Mouse (Mus musculus): ENCODE measurements around the gene Trap1. TPM values are rescaled to one million over a fixed set of nuclear protein-coding genes. Genes with fewer than 3 reads are reported as not detected.

Gene Trap1
- polyA plus RNA-seq, 1 experiment: 53.8 TPM

DNA sequence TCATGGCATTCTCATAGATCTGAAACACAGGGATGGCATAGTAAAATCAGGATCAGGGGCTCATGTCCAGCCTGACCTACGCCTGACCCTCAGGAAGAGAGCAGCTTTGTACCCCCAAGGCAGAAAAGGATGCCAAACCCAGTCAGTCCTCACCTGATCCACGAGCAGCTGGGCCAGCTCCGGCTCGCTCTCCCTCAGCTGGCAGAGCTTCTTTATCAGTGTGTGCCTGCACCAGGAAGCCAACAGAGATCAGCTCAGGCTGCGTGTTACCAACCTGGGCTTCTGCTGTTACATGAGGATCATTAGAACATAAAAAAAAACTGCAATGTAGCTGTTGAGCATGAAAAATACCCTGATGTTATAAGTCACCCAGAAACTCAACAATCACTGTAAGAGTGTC is 37.4 kb downstream of the Trap1 start:
- 96% methylated on average over 5 of the region's 5 CpGs for WGBS
- H3K27me3 ChIP-seq (ENCODE audit: control insufficient read depth, insufficient read depth, low read length): no peaks in the 10 kb centered on the region
- no peak overlapping the region for H3K27ac ChIP-seq (ENCODE audit: insufficient read depth, low read length)
- H3K36me3 ChIP-seq (ENCODE audit: control insufficient read depth, insufficient read depth, low read length): peaks cover 34% of the 10 kb centered on the region
- peaks cover 5% of the 10 kb centered on the region; the same call in 1 of the 2 replicates for H3K4me1 ChIP-seq (ENCODE audit: control insufficient read depth, insufficient read depth, insufficient read length)
- no peak overlapping the region for H3K4me3 ChIP-seq (ENCODE audit: extremely low read depth, insufficient read depth, insufficient read length)
- DNase-seq (ENCODE audit: low read depth in 1 of 2, low spot score in 2 of 2): no peak
- TF ChIP-seq POLR2A (IDR thresholded peaks at IDR 0.05; ENCODE audit: low read depth, low read length): no peak

DNA sequence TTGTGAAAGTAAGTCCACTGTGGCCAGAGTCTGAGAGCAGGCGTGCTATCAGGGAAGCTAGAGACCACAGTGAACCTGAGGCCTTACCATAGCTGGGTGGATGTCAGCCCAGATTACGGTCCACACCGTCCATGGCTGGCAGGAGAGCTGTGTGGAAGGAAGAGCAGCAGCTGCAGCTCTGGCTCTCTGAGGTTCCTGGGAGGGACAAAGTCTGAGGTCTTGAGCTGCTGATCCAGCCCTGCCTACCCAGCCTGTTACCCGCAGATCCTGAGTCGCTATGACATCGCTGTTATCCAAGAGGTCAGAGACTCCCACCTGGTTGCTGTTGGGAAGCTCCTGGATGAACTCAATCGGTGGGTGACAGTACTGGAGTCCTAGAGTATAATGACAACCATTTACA is 39.9 kb downstream of the Trap1 start:
- Histone ChIP-seq H3K4me3 (ENCODE audit: extremely low read depth, insufficient read depth, insufficient read length) (no peak overlapping the region), H3K27me3 (ENCODE audit: control insufficient read depth, insufficient read depth, low read length) (no peaks in the 10 kb centered on the region), H3K36me3 (ENCODE audit: control insufficient read depth, insufficient read depth, low read length) (peaks cover 21% of the 10 kb centered on the region), H3K4me1 (ENCODE audit: control insufficient read depth, insufficient read depth, insufficient read length) (peaks cover 5% of the 10 kb centered on the region; the same call in 1 of the 2 replicates), H3K27ac (ENCODE audit: insufficient read depth, low read length) (no peak overlapping the region)
- no peak for DNase-seq (ENCODE audit: low read depth in 1 of 2, low spot score in 2 of 2)
- TF ChIP-seq CTCF (IDR thresholded peaks at IDR 0.05; ENCODE audit: extremely low read depth, insufficient read depth, insufficient read length, insufficient replicate concordance) (no peak), POLR2A (IDR thresholded peaks at IDR 0.05; ENCODE audit: low read depth, low read length) (no peak)
- WGBS: 97% methylated on average over 7 of the region's 7 CpGs

- Histone ChIP-seq H3K27ac (ENCODE audit: insufficient read depth, low read length) (no peak within 1 kb of the TSS), H3K4me3 (ENCODE audit: extremely low read depth, insufficient read depth, insufficient read length) (no peak within 1 kb of the TSS), H3K36me3 (ENCODE audit: control insufficient read depth, insufficient read depth, low read length) (peaks cover 19% of the 10 kb centered on the region), H3K27me3 (ENCODE audit: control insufficient read depth, insufficient read depth, low read length) (no peaks in the 10 kb centered on the region), H3K4me1 (ENCODE audit: control insufficient read depth, insufficient read depth, insufficient read length) (peaks cover 5% of the 10 kb centered on the region; the same call in 1 of the 2 replicates)
- WGBS: 87% methylated on average over 5 of the region's 5 CpGs
- no peak for TF ChIP-seq CTCF (IDR thresholded peaks at IDR 0.05; ENCODE audit: extremely low read depth, insufficient read depth, insufficient read length, insufficient replicate concordance)
- no peak for TF ChIP-seq POLR2A (IDR thresholded peaks at IDR 0.05; ENCODE audit: low read depth, low read length)
- no peak for DNase-seq (ENCODE audit: low read depth in 1 of 2, low spot score in 2 of 2)
Measured at GRCm38 (mm10) chr16:4036807-4037206, 40.8 kb downstream of the Trap1 start, which contains the start of gene Dnase1. Gene Dnase1 (plus strand): TSS chr16:4036942.

- WGBS: 41% methylated on average over 2 of the region's 2 CpGs
- no peak for TF ChIP-seq POLR2A (IDR thresholded peaks at IDR 0.05; ENCODE audit: low read depth, low read length)
- no peak for TF ChIP-seq CTCF (IDR thresholded peaks at IDR 0.05; ENCODE audit: extremely low read depth, insufficient read depth, insufficient read length, insufficient replicate concordance)
- no peak for DNase-seq (ENCODE audit: low read depth in 1 of 2, low spot score in 2 of 2)
- Histone ChIP-seq H3K27me3 (ENCODE audit: control insufficient read depth, insufficient read depth, low read length) (no peaks in the 10 kb centered on the region), H3K4me1 (ENCODE audit: control insufficient read depth, insufficient read depth, insufficient read length) (peaks cover 5% of the 10 kb centered on the region; the same call in 1 of the 2 replicates), H3K27ac (ENCODE audit: insufficient read depth, low read length) (no peak overlapping the region), H3K36me3 (ENCODE audit: control insufficient read depth, insufficient read depth, low read length) (peaks cover 19% of the 10 kb centered on the region), H3K4me3 (ENCODE audit: extremely low read depth, insufficient read depth, insufficient read length) (no peak overlapping the region)
Measured at GRCm38 (mm10) chr16:4035575-4035974, 42.1 kb downstream of the Trap1 start.

DNA sequence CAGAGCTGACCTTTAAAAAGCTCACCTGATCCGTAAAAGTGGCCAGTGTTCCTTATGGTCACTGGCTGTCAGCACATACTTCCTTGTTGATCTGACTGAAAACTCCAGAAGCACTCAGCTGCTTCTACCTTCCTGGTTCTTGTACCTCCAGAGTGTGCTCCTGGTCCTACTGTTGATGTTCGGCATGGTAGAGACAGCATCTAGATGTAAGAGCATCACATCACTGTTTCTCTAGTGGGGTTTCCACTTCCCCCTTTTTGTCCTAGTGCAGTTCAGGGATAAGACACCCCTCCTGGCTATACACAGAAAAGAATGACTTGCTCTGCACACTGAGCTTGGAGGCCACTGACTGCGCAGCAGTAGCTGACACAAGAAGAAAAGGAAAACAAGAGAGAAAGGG is 43.2 kb downstream of the Trap1 start:
- Histone ChIP-seq H3K27ac (ENCODE audit: insufficient read depth, low read length) (no peak overlapping the region), H3K36me3 (ENCODE audit: control insufficient read depth, insufficient read depth, low read length) (peaks cover 12% of the 10 kb centered on the region), H3K4me3 (ENCODE audit: extremely low read depth, insufficient read depth, insufficient read length) (no peak overlapping the region), H3K27me3 (ENCODE audit: control insufficient read depth, insufficient read depth, low read length) (no peaks in the 10 kb centered on the region), H3K4me1 (ENCODE audit: control insufficient read depth, insufficient read depth, insufficient read length) (peaks cover 7% of the 10 kb centered on the region; the same call in 1 of the 2 replicates)
- no peak for DNase-seq (ENCODE audit: low read depth in 1 of 2, low spot score in 2 of 2)
- TF ChIP-seq CTCF (IDR thresholded peaks at IDR 0.05; ENCODE audit: extremely low read depth, insufficient read depth, insufficient read length, insufficient replicate concordance) (no peak), POLR2A (IDR thresholded peaks at IDR 0.05; ENCODE audit: low read depth, low read length) (no peak)
- WGBS: 84% methylated on average over 3 of the region's 3 CpGs

- no peak overlapping the region for H3K4me3 ChIP-seq (ENCODE audit: extremely low read depth, insufficient read depth, insufficient read length)
- H3K4me1 ChIP-seq (ENCODE audit: control insufficient read depth, insufficient read depth, insufficient read length): peaks cover 11% of the 10 kb centered on the region; the same call in 1 of the 2 replicates
- peaks cover 8% of the 10 kb centered on the region for H3K36me3 ChIP-seq (ENCODE audit: control insufficient read depth, insufficient read depth, low read length)
- no peak overlapping the region for H3K27ac ChIP-seq (ENCODE audit: insufficient read depth, low read length)
- DNase-seq (ENCODE audit: low read depth in 1 of 2, low spot score in 2 of 2): no peak
- no peak for TF ChIP-seq POLR2A (IDR thresholded peaks at IDR 0.05; ENCODE audit: low read depth, low read length)
- TF ChIP-seq CTCF (IDR thresholded peaks at IDR 0.05; ENCODE audit: extremely low read depth, insufficient read depth, insufficient read length, insufficient replicate concordance): no peak
- WGBS: 65% methylated on average over 5 of the region's 5 CpGs
- no peaks in the 10 kb centered on the region for H3K27me3 ChIP-seq (ENCODE audit: control insufficient read depth, insufficient read depth, low read length)
Measured at GRCm38 (mm10) chr16:4033971-4034370, 43.7 kb downstream of the Trap1 start.

- H3K27me3 ChIP-seq (ENCODE audit: control insufficient read depth, insufficient read depth, low read length): no peaks in the 10 kb centered on the region
- DNase-seq (ENCODE audit: low read depth in 1 of 2, low spot score in 2 of 2): no peak
- 75% methylated on average over 6 of the region's 6 CpGs for WGBS
- H3K4me1 ChIP-seq (ENCODE audit: control insufficient read depth, insufficient read depth, insufficient read length): peaks cover 11% of the 10 kb centered on the region; the same call in 1 of the 2 replicates
- H3K4me3 ChIP-seq (ENCODE audit: extremely low read depth, insufficient read depth, insufficient read length): no peak overlapping the region
- H3K36me3 ChIP-seq (ENCODE audit: control insufficient read depth, insufficient read depth, low read length): no peaks in the 10 kb centered on the region; the same call in 1 of the 2 replicates
- no peak overlapping the region for H3K27ac ChIP-seq (ENCODE audit: insufficient read depth, low read length)
- TF ChIP-seq POLR2A (IDR thresholded peaks at IDR 0.05; ENCODE audit: low read depth, low read length) (no peak), CTCF (IDR thresholded peaks at IDR 0.05; ENCODE audit: extremely low read depth, insufficient read depth, insufficient read length, insufficient replicate concordance) (no peak)
Measured at GRCm38 (mm10) chr16:4032341-4032748, 45.3 kb downstream of the Trap1 start.
